Mouse (Mus musculus): Measurements from ENCODE around the gene Tcl1b5. TPM values are rescaled to one million over a fixed set of nuclear protein-coding genes. Genes with fewer than 3 reads are reported as not detected.
"Not testable (repeated sequence)": the region's sequence is repeated elsewhere in the genome, so short reads cannot be mapped to it uniquely, and the experiment has no call there.

Gene Tcl1b5
- polyA plus RNA-seq, 1 experiment from 2014 or later, result not detected

GRCm38 (mm10) chr12:105143096-105143495 is 33.0 kb upstream of the Tcl1b5 start:
- TF ChIP-seq CTCF (IDR thresholded peaks at IDR 0.05) (no peak), EP300 (IDR thresholded peaks at IDR 0.05) (no peak)

DNA sequence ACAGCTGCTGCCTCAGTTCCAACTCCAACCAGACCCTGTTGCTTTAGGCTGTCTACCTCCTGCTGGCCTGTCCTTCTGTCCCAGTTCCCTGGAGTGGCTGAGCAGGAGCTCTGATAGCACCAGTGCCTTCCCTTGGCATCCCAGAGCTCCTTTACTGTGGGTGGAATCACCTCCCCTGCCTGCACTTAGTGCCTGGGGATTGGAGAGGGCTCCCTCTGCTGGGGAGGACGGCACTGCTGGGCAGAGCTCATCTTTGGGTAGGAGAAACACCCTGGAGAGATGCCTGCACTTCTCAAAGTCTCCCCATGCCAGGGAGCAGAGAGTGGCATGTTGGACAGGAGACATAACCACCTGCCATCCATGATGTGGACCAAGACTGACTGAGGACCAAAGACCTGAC is 31.2 kb upstream of the Tcl1b5 start:
- not testable (repeated sequence) for ATAC-seq; DNase-seq (ENCODE audit: low spot score); H3K9ac ChIP-seq (replicated peaks; ENCODE audit: low read depth); H3K27ac ChIP-seq (ENCODE audit: low read length); H3K27me3 ChIP-seq (replicated peaks; ENCODE audit: insufficient read depth, low read length); H3K4me3 ChIP-seq (ENCODE audit: low read depth, low read length); H3K4me2 ChIP-seq (replicated peaks; ENCODE audit: low read depth, low read length); H3K36me3 ChIP-seq (ENCODE audit: insufficient read depth, low read length); H3K4me1 ChIP-seq (ENCODE audit: insufficient read depth, low read depth, low read length); H3K9me3 ChIP-seq (ENCODE audit: low read length)
- WGBS, result 36% methylated on average over 1 of the region's 1 CpGs

More at GRCm38 (mm10) chr12:105143096-105143495, 33.0 kb upstream of the Tcl1b5 start:
- no peaks in the 10 kb centered on the region for H3K36me3 ChIP-seq (ENCODE audit: insufficient read depth, low read length)
- no peak overlapping the region for H3K4me3 ChIP-seq (ENCODE audit: low read depth, low read length)
- H3K27me3 ChIP-seq (replicated peaks; ENCODE audit: insufficient read depth, low read length), result no peaks in the 10 kb centered on the region
- no peak overlapping the region for H3K27ac ChIP-seq (ENCODE audit: low read length)
- WGBS, result 91% methylated on average over 3 of the region's 3 CpGs
- H3K4me1 ChIP-seq (ENCODE audit: insufficient read depth, low read depth, low read length), result no peaks in the 10 kb centered on the region
- no peak overlapping the region for H3K9ac ChIP-seq (replicated peaks; ENCODE audit: low read depth)
- H3K4me2 ChIP-seq (replicated peaks; ENCODE audit: low read depth, low read length), result no peak overlapping the region
- ATAC-seq (no peak), DNase-seq (ENCODE audit: low spot score) (no peak)
- no peaks in the 10 kb centered on the region for H3K9me3 ChIP-seq (ENCODE audit: low read length)

GRCm38 (mm10) chr12:105145714-105146113 is 30.4 kb upstream of the Tcl1b5 start, which contains the start of gene Tcl1b2:
Gene Tcl1b2, plus strand, starts transcription at chr12:105146014.
- H3K4me3 ChIP-seq (ENCODE audit: low read depth, low read length), result no peak within 1 kb of the TSS
- no peaks in the 10 kb centered on the region for H3K4me1 ChIP-seq (ENCODE audit: insufficient read depth, low read depth, low read length)
- H3K9ac ChIP-seq (replicated peaks; ENCODE audit: low read depth), result no peak within 1 kb of the TSS
- no peaks in the 10 kb centered on the region for H3K27me3 ChIP-seq (replicated peaks; ENCODE audit: insufficient read depth, low read length)
- no peak for DNase-seq (ENCODE audit: low spot score)
- no peaks in the 10 kb centered on the region for H3K9me3 ChIP-seq (ENCODE audit: low read length)
- WGBS, result 76% methylated on average over 3 of the region's 3 CpGs
- H3K36me3 ChIP-seq (ENCODE audit: insufficient read depth, low read length), result no peaks in the 10 kb centered on the region
- no peak within 1 kb of the TSS for H3K4me2 ChIP-seq (replicated peaks; ENCODE audit: low read depth, low read length)
- no peak for TF ChIP-seq EP300 (IDR thresholded peaks at IDR 0.05)
- no peak for TF ChIP-seq CTCF (IDR thresholded peaks at IDR 0.05)
- no peak for ATAC-seq
- H3K27ac ChIP-seq (ENCODE audit: low read length), result no peak within 1 kb of the TSS

- not testable (repeated sequence) for DNase-seq (ENCODE audit: low spot score); H3K9ac ChIP-seq (replicated peaks; ENCODE audit: low read depth); ATAC-seq; H3K27me3 ChIP-seq (replicated peaks; ENCODE audit: insufficient read depth, low read length); H3K4me1 ChIP-seq (ENCODE audit: insufficient read depth, low read depth, low read length); H3K4me3 ChIP-seq (ENCODE audit: low read depth, low read length); H3K9me3 ChIP-seq (ENCODE audit: low read length); H3K36me3 ChIP-seq (ENCODE audit: insufficient read depth, low read length); H3K27ac ChIP-seq (ENCODE audit: low read length); H3K4me2 ChIP-seq (replicated peaks; ENCODE audit: low read depth, low read length)
- 67% methylated on average over 4 of the region's 4 CpGs for WGBS
Observed at GRCm38 (mm10) chr12:105155286-105155685, 20.9 kb upstream of the Tcl1b5 start.

- WGBS, result 72% methylated on average over 6 of the region's 6 CpGs
- Histone ChIP-seq H3K27ac (ENCODE audit: low read length) (no peak overlapping the region), H3K9ac (replicated peaks; ENCODE audit: low read depth) (no peak overlapping the region), H3K9me3 (ENCODE audit: low read length) (no peaks in the 10 kb centered on the region), H3K4me1 (ENCODE audit: insufficient read depth, low read depth, low read length) (no peaks in the 10 kb centered on the region), H3K36me3 (ENCODE audit: insufficient read depth, low read length) (no peaks in the 10 kb centered on the region), H3K4me2 (replicated peaks; ENCODE audit: low read depth, low read length) (no peak overlapping the region), H3K4me3 (ENCODE audit: low read depth, low read length) (no peak overlapping the region), H3K27me3 (replicated peaks; ENCODE audit: insufficient read depth, low read length) (no peaks in the 10 kb centered on the region)
- no peak for TF ChIP-seq CTCF (IDR thresholded peaks at IDR 0.05)
- no peak for TF ChIP-seq EP300 (IDR thresholded peaks at IDR 0.05)
- no peak for DNase-seq (ENCODE audit: low spot score)
- no peak for ATAC-seq
Observed at GRCm38 (mm10) chr12:105158842-105159241, 17.3 kb upstream of the Tcl1b5 start.

DNA sequence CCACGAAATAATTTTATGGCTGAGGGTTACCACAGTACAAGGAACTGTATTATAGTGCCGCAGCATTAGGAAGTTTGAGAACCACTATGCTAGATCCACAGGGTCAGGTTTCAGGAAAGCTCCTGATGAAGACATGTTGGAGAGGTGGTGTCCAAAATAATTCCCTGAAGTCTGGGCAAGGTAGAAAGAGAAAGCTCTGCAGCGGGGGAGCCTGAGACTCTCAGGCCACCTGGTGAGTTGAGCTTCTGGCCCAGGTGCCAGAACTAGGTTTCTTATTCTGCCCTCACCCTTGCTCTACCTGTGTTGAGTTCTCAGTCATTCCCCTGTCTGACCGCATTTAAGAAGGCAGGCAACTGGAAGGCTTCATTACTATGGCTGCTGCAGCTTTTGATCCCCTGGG is 16.8 kb upstream of the Tcl1b5 start, which contains the start of gene Tcl1b1:
TSS of gene Tcl1b1 (plus strand) at position 301 of the 400 bp plus-strand sequence.
- no peak within 1 kb of the TSS for H3K4me2 ChIP-seq (replicated peaks; ENCODE audit: low read depth, low read length)
- no peak within 1 kb of the TSS for H3K4me3 ChIP-seq (ENCODE audit: low read depth, low read length)
- WGBS, result 64% methylated on average over 4 of the region's 4 CpGs
- no peak for TF ChIP-seq EP300 (IDR thresholded peaks at IDR 0.05)
- TF ChIP-seq CTCF (IDR thresholded peaks at IDR 0.05), result no peak
- H3K9me3 ChIP-seq (ENCODE audit: low read length), result no peaks in the 10 kb centered on the region
- no peaks in the 10 kb centered on the region for H3K4me1 ChIP-seq (ENCODE audit: insufficient read depth, low read depth, low read length)
- H3K27ac ChIP-seq (ENCODE audit: low read length), result no peak within 1 kb of the TSS
- ATAC-seq, result no peak
- DNase-seq (ENCODE audit: low spot score), result no peak
- no peak within 1 kb of the TSS for H3K9ac ChIP-seq (replicated peaks; ENCODE audit: low read depth)
- H3K36me3 ChIP-seq (ENCODE audit: insufficient read depth, low read length), result no peaks in the 10 kb centered on the region
- H3K27me3 ChIP-seq (replicated peaks; ENCODE audit: insufficient read depth, low read length), result no peaks in the 10 kb centered on the region

GRCm38 (mm10) chr12:105166734-105167133 is 9.4 kb upstream of the Tcl1b5 start:
- Histone ChIP-seq H3K4me1 (ENCODE audit: insufficient read depth, low read depth, low read length) (no peaks in the 10 kb centered on the region), H3K4me3 (ENCODE audit: low read depth, low read length) (no peak overlapping the region), H3K9me3 (ENCODE audit: low read length) (no peaks in the 10 kb centered on the region), H3K27ac (ENCODE audit: low read length) (no peak overlapping the region), H3K36me3 (ENCODE audit: insufficient read depth, low read length) (no peaks in the 10 kb centered on the region), H3K4me2 (replicated peaks; ENCODE audit: low read depth, low read length) (no peak overlapping the region), H3K27me3 (replicated peaks; ENCODE audit: insufficient read depth, low read length) (no peaks in the 10 kb centered on the region), H3K9ac (replicated peaks; ENCODE audit: low read depth) (no peak overlapping the region)
- WGBS, result 77% methylated on average over 3 of the region's 3 CpGs
- no peak for DNase-seq (ENCODE audit: low spot score)
- TF ChIP-seq EP300 (IDR thresholded peaks at IDR 0.05) (no peak), CTCF (IDR thresholded peaks at IDR 0.05) (no peak)
- ATAC-seq, result no peak
